Mouse (Mus musculus): ENCODE results near the gene Galnt12.
"Not testable (repeated sequence)": the region's sequence is repeated elsewhere in the genome, so short reads cannot be mapped to it uniquely, and the experiment has no call there.

The Galnt12 gene

DNA sequence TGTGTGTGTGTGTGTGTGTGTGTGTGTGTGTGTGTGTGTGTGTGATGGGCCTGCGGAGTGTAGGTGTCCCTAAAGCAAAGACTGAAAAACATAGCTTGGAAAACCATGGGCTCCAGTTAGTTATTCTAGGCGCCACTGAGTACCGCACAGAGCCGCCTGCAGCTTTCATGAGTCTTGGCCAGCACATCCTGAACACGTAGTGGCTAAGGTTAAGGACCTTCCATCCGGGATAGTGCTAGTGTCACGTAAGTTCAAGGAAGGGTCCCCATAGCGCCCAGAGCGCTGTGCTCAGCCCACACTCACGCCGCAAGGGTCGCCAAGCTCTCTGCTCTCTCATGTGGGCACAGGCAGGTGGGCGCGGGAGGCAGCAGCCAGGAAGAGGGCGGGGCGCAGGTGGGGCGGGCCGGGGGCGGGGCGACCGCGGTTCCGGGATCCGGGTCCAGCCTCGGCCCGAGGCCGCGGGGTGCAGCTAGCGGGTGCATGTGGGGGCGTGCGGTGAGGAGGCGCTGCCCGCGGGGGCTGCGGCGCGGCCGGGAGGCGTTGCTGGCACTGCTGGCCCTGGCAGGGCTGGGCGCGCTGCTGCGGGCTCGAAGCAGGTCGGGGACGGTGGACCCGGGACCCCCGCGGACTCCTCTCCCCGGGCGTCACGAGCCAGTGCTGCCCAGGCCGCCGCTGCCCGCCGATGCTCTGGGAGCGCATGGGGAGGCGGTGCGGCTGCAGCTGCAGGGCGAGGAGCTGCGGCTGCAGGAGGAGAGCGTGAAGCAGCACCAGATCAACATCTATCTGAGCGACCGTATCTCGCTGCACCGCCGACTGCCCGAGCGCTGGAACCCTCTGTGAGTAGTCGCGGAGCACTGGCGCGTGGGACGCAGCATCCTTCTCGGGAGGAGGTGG lies at the start of gene Galnt12:
TSS of gene Galnt12 (plus strand) at position 417 of the 894 bp plus-strand sequence.
- peak; percentile 49 for DNase-seq (ENCODE audit: extremely low spot score)

- DNase-seq (ENCODE audit: extremely low spot score), result no peak
Observed at GRCm38 (mm10) chr4:47043866-47044265, 47.8 kb upstream of the Galnt12 start.

GRCm38 (mm10) chr4:47046974-47047373 lies 44.7 kb upstream of the Galnt12 start:
- no peak for DNase-seq (ENCODE audit: extremely low spot score)

DNA sequence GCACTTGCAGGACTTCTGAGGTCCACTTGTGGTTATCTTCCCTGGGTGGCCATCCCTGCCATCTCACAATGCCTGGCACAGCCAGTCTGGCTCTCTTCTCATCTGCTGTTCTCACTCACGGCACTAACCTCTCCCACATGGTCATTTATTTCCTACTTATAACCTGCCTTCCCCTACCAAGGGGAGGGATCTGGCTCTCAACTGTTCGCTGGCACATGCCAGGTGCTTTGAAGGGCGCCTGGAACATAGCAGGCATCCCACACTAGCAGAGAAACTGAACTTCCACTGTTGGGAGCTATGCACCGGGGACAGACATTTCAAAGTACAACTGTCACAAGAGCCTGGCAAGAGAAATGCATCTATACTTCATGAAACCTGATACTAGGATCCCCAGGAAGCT lies 43.9 kb upstream of the Galnt12 start:
- no peak for DNase-seq (ENCODE audit: extremely low spot score)

GRCm38 (mm10) chr4:47049216-47049615 lies 42.5 kb upstream of the Galnt12 start:
- no peak for DNase-seq (ENCODE audit: extremely low spot score)

DNA sequence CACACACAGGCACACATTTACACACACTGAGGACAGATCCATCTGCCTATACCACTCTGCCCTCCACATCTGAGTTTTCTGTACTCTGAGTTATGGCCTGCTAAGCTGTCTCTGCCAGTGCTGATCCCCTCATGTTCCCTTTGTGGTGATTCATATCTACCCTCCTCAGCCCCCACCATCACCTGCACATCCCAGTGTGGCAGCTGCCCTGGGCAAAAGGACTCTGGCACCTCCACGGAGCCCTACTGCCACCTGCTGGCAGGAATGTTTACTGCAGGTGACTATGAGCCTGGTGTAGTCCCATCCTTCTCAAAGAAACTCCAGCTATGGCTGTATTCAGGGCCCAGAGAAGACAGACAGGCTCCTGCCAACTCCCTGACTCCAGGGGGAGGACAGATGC lies 41.5 kb upstream of the Galnt12 start:
- peak; percentile 88 for DNase-seq (ENCODE audit: extremely low spot score)

GRCm38 (mm10) chr4:47050642-47051381 lies 40.9 kb upstream of the Galnt12 start:
- DNase-seq (ENCODE audit: extremely low spot score), result no peak

DNA sequence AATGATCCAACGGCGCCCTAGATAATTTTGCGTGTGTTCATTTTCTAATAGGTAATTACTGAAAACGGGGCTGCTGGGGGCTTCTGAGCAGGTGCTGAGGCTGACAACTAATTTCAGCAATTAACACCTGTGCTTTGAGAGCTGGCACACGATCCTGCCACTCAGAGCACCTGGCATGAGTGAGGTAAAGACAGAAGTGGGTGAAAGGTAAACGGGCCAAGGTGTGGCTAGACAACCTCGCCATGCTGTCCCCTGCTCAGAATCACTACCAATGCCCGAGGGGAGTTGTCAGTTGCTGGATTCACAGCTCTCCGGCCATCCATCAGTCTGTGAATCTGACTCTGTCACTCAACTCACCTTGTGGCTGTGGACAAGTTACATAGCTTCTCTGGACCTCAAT lies 39.8 kb upstream of the Galnt12 start:
- no peak for DNase-seq (ENCODE audit: extremely low spot score)

DNA sequence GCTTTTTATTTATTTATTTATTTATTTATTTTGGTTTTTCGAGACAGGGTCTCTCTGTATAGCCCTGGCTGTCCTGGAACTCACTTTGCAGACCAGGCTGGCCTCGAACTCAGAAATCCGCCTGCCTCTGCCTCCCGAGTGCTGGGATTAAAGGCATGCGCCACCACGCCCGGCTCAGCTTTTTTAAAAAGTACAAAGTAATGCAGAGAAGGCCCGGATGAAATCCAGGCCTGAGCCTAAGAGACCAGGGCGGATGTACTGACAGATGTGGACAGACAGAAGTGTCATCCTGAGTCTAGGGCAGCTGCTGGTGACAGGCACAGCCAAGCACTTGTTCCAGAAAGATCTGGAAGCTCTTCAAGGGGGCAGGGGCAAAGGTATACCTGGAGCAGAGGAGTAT lies 36.5 kb upstream of the Galnt12 start:
- not testable (repeated sequence) for DNase-seq (ENCODE audit: extremely low spot score)

- DNase-seq (ENCODE audit: extremely low spot score), result no peak
Observed at GRCm38 (mm10) chr4:47055570-47056080, 36.1 kb upstream of the Galnt12 start.

- peak; percentile 76 for DNase-seq (ENCODE audit: extremely low spot score)
Observed at GRCm38 (mm10) chr4:47056791-47057509, 34.8 kb upstream of the Galnt12 start, which contains the start of gene Anks6. Gene Anks6 (minus strand): TSS chr4:47057427.

GRCm38 (mm10) chr4:47057510-47058325 lies 34.0 kb upstream of the Galnt12 start:
- no peak for DNase-seq (ENCODE audit: extremely low spot score)

GRCm38 (mm10) chr4:47060900-47061299 lies 30.8 kb upstream of the Galnt12 start:
- no peak for DNase-seq (ENCODE audit: extremely low spot score)

GRCm38 (mm10) chr4:47075054-47075453 lies 16.7 kb upstream of the Galnt12 start:
- no peak for DNase-seq (ENCODE audit: extremely low spot score)

DNA sequence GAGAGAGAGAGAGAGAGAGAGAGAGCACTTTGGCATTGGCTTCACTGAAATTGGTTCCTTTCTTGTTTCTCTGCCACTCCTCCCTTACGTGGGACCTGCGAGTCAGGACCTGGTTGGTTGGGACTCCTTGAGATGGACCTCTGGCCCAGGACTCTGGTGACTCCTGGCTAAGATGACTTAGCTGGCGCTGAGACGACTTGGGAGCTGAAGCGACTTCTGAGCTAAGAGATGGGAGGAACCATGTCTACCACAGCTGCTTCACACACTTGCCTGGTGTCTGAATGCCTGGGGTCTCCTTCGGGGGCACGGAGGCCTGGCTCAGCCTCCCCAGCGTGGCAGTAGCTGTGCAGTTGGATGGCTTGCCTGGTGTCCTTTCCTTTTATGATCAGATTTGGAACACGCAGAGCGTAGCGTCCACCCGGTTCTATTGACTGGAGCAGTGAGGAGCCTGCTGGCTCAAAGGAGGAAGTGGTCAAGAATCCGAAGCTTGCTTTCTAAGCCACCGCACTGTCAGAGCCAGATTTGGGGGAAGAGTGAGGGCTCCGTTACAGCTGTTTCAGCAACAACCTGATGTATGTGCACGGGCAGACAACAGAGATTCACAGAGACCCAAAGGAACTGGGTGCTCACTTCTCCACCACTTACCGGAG lies 11.6 kb upstream of the Galnt12 start:
- DNase-seq (ENCODE audit: extremely low spot score), result no peak

DNA sequence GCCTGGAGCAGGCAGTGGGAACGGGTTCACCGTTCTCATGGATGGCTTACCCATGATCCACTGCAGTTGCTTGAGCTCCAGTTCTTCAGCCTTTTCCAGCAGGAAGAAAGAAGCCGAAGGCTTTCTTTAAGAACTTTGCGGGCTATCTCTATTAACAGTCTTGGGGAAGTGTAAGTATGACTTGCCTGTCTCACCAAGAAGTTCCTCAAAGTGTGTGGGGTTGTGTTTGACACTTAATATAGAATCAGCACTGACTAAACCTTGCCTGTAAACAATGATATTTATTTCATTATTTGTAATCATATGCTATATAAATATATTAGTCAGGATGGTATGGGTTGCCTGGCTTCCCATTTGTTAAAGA lies 11.1 kb upstream of the Galnt12 start:
- no peak for DNase-seq (ENCODE audit: extremely low spot score)

GRCm38 (mm10) chr4:47083824-47084223 lies 7.9 kb upstream of the Galnt12 start:
- no peak for DNase-seq (ENCODE audit: extremely low spot score)

- DNase-seq (ENCODE audit: extremely low spot score), result no peak
Observed at GRCm38 (mm10) chr4:47088671-47089070, 3.0 kb upstream of the Galnt12 start.

DNA sequence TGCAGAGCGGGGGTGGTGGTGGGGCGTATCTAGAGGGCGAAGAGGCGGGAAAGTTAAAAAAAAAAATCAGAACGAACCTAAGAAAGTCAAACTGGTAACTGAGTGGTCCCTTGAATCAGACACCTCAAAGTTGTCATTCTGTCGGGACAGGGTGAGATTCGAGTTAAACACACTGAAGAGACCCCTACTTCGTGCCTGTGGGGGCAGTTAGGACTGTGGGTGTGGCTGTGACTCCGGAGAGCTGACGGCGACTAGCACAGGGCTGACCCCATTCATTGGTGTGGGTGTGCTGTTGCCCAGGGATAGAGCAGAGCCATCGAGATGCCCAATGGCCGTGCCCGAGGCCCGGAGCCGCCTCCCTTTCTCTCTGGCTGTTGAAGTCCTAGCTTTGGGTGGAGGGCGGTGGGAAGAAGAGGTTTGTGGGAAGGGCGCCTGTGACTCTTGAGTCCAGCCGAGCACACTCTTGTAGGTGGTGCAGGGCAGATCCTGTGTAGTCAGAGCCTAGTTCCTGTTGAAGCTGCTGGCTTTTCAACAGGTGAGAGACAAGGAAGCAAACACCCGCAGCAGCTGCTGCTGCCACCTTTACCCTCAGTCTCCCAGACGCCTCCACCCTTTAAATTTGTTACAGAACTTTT lies 795 bp downstream of the Galnt12 start:
- peak; percentile 40 for DNase-seq (ENCODE audit: extremely low spot score)

GRCm38 (mm10) chr4:47093161-47093560 lies 1.5 kb downstream of the Galnt12 start:
- DNase-seq (ENCODE audit: extremely low spot score), result peak; percentile 20
